Mouse (Mus musculus): ENCODE results near the gene Ets2.
"Not testable (repeated sequence)": the region's sequence is repeated elsewhere in the genome, so short reads cannot be mapped to it uniquely, and the experiment has no call there.

Ets2 gene

DNA sequence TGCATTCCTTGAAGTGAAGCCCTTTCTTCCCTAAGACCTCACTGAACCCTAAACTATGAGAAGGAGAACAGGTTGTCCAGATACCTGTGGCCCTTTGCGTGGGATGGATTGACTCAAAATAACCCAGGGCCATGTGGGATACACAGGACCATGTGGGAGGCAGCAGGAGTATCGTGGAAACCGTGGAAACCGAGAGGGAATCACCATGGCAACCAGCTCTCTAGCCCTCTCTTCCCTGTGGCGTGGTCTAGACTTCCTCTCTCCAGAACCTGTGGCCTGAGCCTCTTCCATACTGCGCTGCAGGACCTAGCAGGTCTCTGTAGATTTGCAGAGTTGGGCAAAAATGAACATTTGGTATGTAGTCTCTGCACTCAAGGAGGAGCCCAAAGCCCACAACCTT is 37.6 kb downstream of the Ets2 start:
- DNase-seq: peak; percentile 45

DNA sequence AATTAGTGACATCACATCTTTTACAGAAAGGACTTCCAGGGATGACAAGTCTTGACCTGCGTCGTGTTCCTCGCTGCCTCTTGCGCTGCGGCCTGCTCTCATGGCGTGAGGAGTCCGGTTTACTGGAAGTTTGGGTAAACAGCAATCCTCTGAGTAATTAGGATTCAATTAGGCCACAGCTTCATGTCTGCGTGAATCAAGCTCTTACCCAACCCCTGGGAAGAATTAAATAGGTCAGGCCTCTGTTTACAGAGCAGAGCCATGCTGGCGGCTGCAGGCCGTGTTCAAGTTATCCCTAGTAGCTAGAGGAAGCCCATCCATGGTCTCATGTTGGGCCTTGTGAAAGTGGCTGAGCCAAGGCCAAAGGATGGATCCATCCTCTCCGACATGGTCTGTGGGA is 39.5 kb downstream of the Ets2 start:
- no peak for DNase-seq

- no peak for DNase-seq
Measured at GRCm38 (mm10) chr16:95741915-95742739, 40.3 kb downstream of the Ets2 start.

DNA sequence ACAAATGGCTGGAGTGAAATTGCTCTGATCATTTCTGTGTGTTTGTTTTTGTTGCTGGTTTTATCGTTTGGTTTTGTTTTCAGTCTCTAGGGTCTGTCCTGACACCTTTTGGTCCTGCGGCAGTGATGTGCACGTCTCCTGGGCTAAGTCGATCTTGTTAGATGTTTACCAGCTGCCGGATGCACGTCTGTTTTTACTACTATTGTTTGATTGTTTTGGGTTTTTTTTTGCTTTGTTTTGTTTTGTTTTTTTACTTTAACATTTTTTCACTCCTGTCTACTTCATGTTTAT is 40.8 kb downstream of the Ets2 start:
- DNase-seq: no peak

GRCm38 (mm10) chr16:95743104-95743503 is 41.2 kb downstream of the Ets2 start:
- no peak for DNase-seq

GRCm38 (mm10) chr16:95744771-95745170 is 42.9 kb downstream of the Ets2 start:
- DNase-seq: no peak

DNA sequence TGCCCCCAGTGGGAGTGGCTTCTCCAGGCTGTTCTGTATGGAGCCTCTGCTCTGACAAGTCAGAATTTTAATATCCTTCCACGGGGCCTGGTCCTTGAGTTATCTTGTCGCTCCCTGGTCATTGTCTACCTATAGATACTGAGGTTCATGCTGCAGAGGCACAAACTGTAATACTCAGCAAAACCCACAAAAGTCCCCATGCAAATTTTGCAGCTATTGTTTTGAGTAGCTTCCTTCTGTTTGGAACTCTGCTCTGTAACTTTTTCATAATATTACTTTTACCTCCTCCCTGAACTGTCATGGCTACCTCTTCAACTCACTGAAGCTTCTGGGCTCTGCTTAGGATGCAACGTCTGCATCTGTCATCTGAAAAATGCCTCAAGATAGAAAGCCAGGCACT is 43.8 kb downstream of the Ets2 start:
- no peak for DNase-seq

- no peak for DNase-seq
Measured at GRCm38 (mm10) chr16:95746565-95746964, 44.7 kb downstream of the Ets2 start.

DNA sequence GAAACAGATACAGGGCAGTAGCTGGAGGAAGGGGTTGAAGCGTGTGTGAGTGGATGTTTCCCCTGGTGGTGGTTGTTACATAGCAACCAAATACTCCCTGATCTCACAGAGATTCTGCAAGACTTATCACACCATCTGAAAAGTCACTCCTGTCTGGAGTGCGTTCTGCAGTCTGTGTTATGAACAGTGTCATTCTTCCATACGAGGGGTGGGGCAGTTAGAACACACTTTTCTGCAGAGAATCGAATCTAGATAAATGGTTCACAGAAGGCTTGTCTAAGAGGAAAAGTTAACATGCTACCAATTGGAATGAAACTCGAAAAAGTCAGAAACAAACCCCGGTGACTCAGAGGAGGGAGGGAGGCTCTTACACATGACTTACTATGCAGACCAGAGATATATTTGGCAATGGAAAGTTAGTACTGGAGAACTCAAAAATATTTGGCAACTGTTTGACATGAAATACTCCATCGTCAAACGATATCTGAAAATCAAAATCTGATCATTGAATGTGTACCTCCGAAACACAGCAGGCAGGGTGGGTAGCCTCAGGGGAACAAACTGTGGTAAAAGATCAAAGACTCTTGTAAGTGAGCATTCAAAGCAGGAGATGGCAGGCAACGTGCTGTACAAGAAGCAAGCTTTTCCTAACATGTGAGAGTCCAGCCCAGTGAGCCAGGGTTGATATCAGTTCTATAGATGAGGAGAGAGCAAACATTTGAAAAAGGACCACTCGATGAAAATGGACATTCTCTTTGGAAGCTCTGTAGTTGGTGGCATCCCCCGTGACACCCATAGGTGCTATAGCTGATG is 47.6 kb downstream of the Ets2 start:
- DNase-seq: no peak

- no peak for DNase-seq
Measured at GRCm38 (mm10) chr16:95750211-95750629, 48.3 kb downstream of the Ets2 start.

- DNase-seq: no peak
Measured at GRCm38 (mm10) chr16:95752502-95752901, 50.6 kb downstream of the Ets2 start.

DNA sequence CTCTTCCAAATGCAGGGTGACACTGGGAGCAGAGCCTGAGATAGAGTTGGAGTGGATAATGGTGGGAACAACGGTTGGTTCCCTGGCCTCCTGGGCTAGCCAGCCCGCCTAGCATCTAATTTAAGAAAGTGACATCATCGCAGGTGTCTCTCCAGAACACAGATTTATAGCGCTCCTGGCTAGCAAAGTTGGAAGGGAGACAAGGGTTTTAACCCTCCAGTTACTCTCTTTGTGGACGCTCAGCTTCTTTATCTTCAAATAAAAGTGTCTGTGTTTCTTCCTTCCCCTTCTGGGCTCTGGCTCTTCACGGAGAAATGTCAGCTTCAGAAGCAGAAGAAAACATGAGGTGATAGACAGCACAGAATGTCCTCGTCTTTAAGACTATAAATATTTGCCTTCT is 51.4 kb downstream of the Ets2 start:
- DNase-seq: no peak

GRCm38 (mm10) chr16:95759151-95759987 is 57.5 kb downstream of the Ets2 start:
- DNase-seq: no peak

- no peak for DNase-seq
Measured at GRCm38 (mm10) chr16:95759988-95760391, 58.1 kb downstream of the Ets2 start.

DNA sequence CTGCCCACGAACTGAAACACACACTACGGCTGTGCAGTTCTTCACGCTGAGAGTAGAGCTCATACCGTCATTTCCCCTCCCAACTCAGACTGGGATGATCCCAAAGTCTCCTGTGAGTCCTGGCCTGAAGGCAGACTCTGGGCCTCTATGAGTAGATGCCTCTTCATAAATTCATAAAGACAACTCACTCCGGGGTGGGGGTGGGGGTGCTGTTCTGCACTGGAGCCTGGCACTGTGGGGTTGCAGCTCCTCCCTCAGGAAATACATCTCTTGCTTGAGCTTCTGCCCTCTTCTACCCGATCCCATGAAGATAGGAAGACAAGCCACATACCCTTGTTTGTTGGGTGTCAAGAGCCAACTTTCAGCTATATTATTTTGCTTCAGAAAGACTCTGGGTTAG is 59.9 kb downstream of the Ets2 start:
- DNase-seq: no peak

- no peak for DNase-seq
Measured at GRCm38 (mm10) chr16:95763201-95763600, 61.3 kb downstream of the Ets2 start.

GRCm38 (mm10) chr16:95764041-95764440 is 62.2 kb downstream of the Ets2 start:
- not testable (repeated sequence) for DNase-seq

- DNase-seq: no peak
Measured at GRCm38 (mm10) chr16:95766181-95766580, 64.3 kb downstream of the Ets2 start.

DNA sequence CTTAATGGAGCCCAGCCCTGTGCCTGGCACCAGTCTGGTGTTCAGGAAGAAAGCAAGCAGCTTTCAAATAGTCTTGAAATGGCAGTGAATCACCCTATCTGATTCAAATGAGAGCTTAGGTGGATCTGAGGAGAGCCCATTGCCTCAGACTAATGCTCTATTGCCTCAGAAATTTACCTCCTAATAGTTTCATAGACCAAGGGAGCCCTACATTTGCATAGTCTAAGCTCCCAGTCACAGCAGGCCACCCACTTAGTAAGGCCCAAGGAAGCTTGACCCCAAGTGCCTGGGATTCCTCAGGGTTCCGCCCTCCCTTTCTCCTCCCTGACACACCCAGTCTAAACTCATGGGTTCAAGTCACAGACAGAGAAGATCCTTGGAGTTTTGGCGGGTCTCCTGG is 65.4 kb downstream of the Ets2 start:
- no peak for DNase-seq

DNA sequence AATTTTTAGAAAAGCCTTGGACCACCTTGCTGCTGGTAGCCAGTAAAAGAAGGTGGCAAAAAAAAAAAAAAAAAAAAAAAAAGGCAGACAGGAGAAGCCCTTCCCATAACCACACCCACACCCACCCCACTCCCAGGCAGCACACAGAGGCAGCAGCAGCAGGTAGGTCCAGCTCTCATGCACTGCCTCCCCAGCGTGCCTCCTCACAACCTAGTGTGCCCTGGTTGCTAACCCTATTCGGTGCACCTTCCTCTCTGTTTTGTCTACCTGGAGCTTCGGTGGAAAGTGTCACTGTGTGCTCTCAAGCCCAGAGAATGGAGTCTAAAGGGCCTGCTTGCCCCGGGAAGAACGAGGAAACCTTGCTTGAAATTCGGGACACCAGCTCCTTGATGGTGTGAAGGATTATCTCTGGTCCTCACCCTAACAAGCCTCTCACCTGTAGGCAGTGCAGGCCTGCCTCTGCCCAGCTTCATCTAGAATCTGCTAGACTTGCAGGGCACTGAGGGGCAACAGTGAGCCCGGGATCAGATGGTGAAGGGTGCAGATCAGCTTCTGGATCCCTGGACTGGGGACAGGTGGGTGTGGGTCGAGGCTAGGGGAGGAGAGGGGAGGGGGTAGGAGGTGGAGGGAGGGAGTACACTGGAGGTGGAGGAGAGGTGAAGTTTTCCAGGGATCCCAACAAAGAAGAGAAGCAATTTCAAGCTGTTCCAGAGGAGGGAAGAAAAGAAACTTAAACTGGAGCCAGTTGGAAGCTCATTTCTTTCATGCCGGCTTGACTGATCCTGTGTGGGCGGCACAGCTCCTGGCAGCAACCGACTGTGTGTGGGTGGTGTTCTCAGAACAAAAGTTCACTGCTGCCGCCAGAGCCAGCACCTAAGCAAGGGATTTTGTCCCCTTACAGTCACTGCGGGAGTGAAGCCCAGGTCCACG is 67.5 kb downstream of the Ets2 start:
- DNase-seq: peak; percentile 79

GRCm38 (mm10) chr16:95769996-95770334 is 68.1 kb downstream of the Ets2 start:
- DNase-seq: no peak

GRCm38 (mm10) chr16:95770402-95770801 is 68.5 kb downstream of the Ets2 start:
- no peak for DNase-seq

Data from right cerebral cortex, postnatal 25 days (tissue).